Mouse (Mus musculus): ENCODE measurements around the gene Rap1a.
A peak's percentile ranks its signal among the peaks of the same experiment; 100 is the strongest.

The Rap1a gene

DNA sequence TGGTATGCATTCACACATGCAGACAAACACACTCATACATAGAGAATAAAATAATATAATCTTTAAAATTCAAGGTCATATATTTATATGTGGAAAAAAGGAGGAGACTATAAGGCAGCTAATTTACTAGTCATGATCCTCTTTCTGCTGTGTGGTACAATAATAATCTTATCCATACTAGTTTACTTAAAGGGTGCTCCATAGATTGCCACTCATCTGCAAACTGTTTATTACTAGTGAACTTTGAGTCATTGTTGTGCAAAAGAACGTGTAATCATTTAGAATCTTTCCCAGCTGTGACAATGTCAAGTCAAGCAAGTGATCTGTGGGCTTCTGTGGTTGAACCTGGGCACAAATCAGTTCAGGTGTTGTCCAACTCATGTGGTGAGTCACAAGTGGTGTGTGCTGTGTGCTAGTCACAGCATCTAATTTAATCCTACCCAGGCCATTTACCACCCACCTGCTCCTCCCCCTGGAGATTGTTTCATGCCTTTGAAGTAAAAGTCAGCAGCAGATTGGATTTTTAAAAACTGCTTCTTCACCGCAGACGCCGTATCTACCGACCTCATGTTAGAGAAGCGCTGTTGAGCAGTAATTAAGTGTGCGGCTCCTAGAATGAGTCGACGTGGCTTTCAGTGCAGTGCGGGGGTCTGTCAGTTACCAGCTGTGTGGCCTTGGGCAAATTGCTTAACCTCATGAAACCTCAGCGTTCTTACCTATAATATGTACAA is 5.5 kb upstream of the Rap1a start:
- DNase-seq (ENCODE audit: low spot score), result no peak

DNA sequence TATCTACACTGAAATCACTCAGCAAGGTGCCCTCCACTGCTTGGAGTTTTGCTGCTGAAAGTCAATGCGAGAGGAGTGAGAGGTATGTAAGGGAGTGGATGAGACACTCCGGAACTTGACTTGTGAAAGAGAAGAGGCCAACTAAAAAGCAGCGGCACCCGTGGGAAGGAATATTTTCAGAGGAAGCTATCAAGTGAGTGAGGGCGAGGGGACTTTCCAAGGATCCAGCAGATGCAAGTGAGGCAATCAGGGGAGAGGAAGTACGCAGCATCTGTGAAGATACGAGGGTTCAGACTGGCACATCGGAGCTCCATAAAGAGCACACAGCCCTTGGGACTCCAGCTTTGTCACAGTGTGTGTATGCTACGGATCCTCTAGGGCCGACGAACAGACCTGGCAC is 2.5 kb upstream of the Rap1a start:
- no peak for DNase-seq (ENCODE audit: low spot score)

DNA sequence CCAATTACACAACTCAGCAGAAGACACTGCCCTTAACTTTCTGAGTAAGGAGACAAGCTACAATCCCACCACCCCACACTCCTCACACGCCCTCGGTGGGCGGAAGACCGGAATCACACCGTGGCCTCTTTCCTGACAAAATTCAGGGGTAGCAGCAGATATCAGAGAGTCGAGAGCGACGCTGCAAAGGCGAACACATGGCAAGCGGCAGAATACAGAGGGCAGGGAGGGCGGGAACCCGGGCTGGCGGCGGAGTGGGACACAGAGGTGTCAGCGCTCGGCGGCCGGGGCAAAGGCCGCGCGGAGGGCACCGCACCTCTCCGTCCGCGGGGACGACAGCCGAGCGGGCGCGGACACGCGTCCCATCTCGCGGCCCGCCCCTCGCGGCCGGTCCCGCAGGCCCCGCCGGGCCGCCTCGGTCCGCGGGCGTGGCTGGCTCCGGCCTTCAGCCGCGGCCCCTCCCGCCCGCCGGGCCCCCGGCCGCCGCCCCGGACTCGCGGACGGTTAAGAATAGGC is 403 bp downstream of the Rap1a start:
- DNase-seq (ENCODE audit: low spot score), result peak; percentile 18

DNA sequence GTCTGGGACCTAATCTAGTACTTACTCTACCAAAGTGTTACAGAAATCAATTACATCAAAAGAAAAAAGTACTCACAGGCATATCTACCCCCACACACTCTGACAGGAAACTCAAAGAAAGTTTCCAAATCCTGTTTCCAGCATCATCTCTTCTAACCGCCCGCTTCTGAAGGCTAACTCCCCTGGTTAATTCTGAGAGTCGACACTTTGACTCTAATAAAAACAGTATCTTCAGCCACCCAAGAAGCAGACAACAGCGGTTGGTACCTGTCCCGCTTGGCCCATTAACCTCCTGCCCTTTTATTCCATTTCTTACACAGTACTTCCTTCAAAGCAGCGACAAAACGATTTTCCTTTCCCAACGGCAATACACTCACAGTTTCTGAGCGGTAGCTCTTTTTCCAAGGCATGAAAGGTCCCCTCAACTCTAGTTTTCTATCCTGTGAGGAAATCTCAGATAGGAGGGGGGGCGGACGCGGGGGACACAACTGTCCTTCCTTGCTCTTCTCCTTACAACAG is 921 bp downstream of the Rap1a start:
- DNase-seq (ENCODE audit: low spot score), result peak; percentile 10

DNA sequence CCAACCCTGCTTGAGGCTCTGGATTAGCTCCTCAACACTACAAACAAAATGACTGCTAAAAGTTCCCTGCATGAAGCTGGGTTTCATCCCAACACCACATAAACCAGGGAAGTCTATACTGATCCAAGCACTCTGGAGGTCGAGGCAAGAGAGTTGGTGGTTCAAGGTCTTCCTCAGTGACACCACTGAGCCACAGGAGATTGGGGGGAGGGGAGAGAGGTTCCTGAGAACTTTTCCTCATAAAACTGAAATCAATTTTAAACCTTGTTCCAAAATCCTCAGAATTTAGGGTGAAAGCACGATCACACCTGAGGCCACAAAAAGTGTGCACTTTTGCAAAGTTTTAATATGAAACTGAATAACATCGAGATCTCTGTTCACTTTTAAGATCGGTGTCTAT is 1.8 kb downstream of the Rap1a start:
- DNase-seq (ENCODE audit: low spot score), result no peak

DNA sequence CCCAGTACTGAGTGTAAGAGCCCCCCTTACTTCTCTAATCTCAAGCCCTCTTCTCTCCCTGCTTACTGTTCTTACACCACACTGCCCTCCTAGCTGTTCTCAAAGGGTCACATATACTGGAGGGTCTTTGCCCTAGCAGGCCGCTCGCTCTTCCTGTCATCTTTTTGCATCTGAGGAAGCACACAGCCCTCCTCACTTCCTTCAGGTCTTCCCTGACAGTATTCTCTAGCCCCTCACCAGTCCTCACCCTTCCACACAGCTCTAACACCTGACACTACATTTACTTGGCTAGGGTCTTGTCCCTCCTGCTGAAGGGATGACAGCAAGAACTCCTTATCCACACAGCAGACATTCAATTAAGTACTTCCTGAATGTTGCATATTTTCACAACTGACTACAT is 2.4 kb downstream of the Rap1a start:
- DNase-seq (ENCODE audit: low spot score), result no peak

DNA sequence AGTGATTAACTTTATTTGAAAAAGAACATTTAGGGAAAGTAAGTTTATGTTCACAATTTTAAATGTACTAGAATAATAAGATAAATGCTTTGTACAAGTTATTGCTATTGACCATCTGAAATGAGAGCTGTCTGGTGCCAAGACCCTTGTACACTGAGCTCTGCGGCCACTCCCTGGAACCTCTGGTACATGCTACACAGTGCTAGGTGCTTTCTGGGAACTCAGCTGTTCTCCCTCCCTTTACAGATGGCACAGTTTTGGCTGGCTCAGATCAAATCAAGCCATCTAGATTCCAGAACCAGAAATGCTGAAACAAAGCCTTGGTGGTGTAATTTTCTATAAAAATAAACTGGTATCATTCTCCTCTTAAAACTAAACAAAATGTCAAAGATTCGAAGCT is 3.7 kb downstream of the Rap1a start:
- no peak for DNase-seq (ENCODE audit: low spot score)

DNA sequence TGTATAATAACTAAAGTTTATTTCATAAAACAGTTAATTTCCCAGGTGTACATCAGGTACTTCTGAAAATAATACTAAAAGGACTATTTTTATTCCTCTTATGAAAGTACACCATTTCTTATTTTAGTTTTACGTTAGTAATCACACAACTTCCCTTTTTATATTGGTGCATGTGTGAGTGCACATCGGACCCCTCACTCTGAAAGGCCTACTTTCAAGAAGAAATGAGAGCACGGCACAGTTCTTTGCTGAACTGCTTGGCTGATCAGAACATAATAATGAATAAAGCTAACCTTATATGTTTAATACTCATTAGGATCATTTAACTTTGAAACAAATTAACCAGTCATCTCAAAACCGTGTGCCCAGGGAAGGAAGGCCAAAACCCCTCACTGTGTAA is 4.4 kb downstream of the Rap1a start:
- DNase-seq (ENCODE audit: low spot score), result no peak

DNA sequence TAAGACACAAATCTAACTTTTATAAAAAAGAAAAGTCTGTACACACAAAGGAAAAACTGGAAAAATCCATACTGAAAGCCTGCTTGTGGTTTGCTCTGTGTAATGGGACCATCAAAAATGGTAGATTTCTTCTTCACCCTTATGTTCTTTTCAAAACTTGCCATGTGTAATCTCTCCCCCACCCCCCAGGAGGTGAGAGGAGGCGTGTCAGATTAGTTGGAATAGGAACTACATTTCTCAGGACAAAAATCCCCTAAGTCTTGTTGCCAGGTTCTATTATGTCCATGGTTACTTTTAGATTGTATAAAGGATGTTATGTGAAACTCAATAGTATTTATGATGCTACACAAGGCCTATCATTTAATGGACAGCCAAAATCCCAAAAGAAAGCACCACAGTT is 6.8 kb downstream of the Rap1a start:
- no peak for DNase-seq (ENCODE audit: low spot score)

DNA sequence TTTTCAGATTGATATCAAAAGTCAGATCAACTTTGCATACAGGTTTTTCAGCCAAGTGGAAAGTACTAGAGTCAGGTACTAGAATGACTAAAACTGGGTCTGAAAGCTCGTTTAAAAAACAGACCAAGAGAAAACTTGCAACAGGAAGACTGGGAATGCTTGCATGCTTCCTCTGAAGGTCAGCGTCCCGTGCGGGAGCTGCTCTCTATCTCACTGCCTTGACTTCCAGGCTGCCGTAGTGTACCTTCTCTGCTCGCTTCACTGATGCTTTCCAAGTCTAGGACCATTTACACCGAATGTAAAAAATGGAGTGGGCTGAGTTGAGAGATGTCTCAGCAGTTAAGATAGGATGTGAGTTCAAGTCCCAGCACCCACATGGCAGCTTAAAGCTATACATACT is 8.8 kb downstream of the Rap1a start:
- no peak for DNase-seq (ENCODE audit: low spot score)

DNA sequence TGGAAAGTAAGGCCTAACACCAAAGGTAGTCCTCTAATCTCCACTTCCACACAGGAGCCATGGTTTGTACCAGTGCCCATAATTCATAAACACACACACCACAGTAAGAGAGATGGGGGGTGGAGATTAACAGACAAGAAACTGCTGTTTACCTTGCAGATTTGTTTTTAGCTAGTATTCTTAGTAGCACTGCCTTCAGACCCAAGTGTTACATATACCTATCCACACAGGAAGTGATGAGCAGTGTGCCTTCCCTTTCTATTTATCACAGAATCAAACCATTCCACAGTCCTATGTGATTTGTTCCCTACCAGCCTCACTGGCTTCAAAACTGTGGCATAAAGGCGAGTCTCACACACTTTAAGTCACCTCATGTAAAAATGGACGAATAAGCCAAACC is 10.0 kb downstream of the Rap1a start:
- no peak for DNase-seq (ENCODE audit: low spot score)

DNA sequence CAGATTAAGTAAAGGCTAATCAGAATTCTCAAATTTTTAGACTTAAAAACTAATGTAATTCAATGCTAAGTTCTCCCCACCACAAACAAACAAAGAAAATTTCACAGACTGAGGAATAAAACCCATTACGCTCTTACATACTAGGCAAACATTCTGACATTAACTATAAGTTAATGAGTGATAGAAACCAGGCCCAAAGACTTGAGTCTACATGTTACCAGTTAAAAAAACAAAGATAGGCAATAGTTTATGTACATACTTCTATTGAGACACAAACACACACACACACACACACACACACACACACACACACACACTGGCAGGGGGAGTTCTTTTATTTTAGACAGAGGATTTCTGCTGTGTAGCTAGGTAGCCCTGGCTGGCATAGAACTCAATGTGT is 10.8 kb downstream of the Rap1a start:
- DNase-seq (ENCODE audit: low spot score), result no peak

DNA sequence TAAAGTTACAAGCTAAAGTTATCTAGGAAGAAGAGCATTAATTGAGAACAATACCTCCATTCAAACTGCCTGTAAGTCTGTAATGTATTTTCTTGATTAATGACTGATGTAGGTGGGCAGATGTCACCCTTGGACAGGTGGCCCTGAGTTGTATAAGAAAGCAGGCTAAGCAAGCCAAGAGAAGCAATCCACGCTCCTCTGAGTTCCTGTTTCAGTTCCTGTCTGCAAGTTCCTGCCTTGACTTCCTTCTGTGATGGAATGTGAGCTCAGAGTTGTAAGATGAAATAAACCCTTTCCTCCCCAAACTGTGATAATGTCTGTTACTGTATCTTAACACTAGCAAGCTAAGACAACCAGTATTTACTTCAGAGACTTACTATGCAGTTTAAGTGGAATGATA is 11.4 kb downstream of the Rap1a start:
- DNase-seq (ENCODE audit: low spot score), result no peak

DNA sequence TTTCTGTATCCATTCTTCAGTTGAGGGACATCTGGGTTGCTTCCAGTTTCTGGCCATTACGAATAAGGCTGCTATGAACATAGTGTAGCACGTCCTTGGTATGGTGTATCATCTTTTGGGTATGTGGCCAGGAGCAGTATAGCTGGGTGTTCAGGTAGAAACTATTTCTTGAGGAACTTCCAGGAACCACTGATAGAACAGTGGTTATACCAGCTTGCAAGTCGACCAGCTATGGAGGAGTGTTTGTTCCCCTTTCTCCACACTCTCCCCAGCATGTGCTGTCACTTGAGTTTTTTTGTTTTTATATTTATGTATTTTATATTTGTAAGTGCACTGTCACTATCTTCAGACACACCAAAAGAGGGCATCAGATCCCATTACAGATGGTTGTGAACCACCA is 13.8 kb downstream of the Rap1a start:
- no peak for DNase-seq (ENCODE audit: low spot score)

DNA sequence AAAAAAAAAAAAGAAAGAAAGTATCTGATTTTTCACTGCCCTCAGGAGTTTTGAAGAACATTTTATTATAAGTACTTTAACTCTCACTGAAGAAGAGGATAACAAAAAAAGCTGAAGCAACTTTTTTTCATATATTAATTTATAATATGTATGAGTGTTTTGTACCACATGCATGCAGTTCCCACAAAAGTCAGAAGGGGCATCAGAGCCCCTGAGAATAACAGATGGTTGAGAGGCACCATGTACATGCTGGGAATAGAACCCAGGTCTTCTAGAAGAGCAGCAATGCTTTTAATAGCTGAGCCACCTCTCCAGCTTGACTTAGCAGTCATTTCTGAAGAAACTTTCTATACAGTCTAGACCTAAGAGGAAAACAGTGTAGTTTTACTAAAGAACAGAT is 15.3 kb downstream of the Rap1a start:
- no peak for DNase-seq (ENCODE audit: low spot score)

DNA sequence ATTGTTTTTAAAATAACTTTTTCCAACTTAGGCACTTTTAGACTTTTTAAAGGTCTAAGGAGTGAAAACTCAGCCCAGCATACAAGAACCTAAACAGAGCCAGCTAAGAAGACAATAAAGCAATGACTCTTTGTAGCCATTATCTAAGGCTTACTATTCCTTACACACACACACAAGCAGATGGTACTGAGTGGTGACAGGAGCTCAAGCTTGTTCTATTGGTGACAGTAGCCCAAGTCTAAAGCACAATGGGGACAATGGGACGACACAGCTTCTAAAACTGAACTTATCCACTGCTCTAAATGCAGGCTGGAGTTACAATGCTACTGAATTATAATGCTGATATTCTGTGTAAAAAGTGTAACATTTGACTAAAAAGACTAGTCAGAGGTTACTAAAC is 17.3 kb downstream of the Rap1a start:
- no peak for DNase-seq (ENCODE audit: low spot score)

DNA sequence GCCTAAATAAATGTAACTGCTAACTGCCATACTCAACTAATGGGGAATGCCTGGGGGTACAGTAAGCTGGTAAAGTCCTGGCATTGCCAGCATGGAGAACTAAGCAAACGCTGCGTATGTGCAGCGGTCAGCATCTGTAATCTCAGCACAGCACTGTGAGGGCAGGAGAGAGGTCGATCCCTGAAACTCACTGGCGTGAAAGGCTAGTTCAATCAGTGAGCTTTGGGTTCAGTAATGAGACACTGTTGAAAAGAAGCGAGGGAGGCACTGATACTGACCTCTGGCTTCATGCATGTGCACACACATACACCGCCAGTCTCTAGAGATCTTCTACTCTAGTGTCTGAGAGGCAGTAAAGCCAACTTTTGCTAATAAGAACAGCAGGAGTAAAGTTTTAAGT is 18.7 kb downstream of the Rap1a start:
- DNase-seq (ENCODE audit: low spot score), result no peak

DNA sequence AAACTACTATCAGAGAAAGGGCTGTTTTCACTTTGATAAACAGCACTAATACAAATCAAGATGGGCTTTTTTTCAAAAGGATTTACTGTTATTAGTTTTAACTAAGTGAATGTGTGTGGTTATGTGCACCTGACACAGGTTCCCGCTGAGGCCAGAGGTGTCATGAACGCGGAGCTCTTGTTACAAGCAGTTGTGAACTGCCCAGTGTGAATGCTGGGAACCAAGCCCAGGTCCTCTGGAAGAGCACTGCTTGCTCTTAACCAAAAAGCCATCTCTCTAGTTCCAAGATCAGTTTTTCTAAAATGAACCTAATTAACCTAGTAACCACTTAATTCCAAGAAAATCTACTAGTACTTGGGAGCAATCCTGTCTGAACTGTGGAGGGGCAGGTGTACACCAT is 23.1 kb downstream of the Rap1a start:
- no peak for DNase-seq (ENCODE audit: low spot score)

DNA sequence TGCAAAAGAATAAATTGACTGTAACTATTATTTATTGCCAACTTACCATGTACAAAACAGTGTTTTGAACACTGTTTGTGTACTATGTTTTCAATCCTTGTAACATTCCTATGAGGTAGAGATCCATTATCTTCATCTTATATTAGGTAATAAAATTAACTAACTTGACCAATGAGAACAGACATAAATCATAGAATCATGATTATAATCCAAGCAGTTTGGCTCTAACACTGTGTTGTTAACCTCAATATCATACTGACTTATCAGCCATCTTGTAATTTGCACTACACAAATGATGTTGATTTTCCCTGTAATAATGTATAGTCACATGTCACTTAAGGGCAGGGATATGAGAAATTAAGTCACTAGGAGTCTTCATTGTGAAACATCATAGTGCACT is 26.6 kb downstream of the Rap1a start:
- no peak for DNase-seq (ENCODE audit: low spot score)

DNA sequence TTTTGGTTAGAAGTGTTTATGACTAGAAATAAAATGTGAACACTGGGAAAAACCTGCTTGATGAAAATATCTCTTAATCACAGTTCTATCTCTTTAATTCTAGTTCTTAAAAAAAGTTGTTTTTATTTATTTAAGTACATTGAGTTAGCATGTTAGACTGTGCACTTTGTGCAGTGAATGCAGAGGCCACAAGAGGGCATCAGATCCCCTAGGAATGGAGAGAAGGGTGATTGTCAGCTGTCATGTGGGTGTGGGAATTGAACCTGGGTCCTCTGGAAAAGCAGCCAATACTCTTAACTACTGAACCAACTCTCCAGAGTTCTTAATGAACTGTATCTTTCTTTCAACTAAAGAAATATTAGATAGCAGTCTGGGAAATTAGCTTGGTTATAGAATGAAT is 29.6 kb downstream of the Rap1a start:
- DNase-seq (ENCODE audit: low spot score), result peak; percentile 31

DNA sequence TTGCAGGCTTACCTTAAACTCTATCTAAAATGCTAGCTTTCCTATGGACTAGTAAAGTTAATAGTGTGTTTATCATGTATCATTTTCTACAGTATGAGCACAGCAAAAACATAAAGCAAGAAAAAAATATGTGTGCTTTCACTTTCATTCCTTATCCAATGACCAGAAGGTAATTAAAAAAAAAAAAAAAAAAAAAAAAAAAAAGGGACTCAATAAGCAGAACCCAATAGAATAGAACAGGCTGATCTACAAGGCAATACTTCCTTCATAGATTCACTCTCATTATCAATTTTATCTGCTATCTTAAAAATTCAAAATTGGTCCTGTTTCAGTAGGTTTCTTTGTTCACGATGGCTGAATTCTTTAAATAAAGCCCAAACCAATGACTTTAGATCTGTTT is 30.3 kb downstream of the Rap1a start:
- no peak for DNase-seq (ENCODE audit: low spot score)

DNA sequence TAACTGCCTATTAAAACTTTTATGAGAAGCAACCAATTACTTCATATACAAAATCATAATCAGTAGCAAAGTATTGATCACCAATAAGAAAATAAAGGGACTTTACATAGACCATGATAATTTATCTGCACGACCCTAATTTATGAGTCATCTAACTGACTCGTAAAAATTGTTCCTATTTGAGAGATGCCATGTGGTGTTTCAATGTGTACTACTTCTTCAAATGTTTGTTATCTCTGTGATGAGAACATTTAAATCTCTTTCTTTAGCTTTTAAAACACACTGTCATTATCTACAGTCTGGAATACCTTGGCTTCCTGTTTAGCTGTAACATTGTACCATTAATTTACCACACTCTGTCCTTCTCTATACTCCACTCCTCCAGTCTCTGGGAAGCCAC is 31.8 kb downstream of the Rap1a start:
- no peak for DNase-seq (ENCODE audit: low spot score)

DNA sequence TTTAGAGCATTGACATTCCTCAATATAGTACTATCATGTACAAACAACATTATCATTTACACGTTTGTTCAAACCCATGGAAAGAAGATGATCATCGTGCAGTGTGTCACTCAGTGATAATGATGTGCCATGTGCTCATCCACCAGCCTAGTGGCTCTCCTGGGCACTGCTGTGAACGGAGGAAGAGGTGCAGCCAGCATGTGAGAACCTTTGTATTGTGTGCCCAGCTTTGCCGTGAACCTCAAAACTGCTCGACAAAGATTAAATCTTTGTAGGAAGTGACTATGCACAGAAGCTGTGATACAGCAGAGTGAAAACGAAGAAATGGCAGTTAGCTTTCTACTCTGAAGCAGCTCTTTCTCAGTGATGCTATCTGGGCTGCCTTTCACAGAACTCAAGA is 32.6 kb downstream of the Rap1a start:
- no peak for DNase-seq (ENCODE audit: low spot score)

DNA sequence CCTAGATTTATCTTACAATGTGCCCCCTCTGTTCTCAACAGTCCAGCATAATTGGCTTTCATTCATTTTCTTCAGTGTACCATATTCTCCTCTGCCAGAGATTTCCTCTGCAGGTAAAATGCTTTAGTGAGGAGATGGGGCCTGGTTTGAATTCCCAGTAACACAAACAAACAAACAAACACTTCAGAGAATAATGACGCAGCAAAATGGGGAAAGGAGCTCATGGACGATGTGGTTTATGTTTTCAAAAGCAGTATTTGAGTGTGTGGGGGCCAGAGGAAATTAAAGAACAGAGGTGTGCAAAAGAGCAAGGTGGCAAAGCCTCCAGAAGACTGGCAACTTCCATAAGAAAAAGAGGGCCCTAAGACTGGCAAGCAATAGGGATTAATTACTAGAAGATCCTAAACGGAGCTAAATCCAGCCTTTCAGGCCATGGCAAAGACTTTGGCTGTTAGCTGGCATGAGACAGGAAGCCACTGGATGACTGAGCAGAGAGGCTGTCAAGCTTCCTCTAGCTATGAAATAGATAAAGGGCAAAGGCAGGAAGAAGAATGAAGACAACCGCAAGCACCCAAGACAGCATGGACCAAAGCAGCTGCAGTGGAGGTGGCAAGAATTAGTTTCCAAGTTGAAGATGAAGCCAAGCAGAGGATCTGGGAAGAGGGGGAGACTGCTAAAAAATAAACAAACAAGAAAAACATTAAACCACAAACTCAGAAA is 37.8 kb downstream of the Rap1a start:
- no peak for DNase-seq (ENCODE audit: low spot score)

All from urinary bladder, postnatal 14 days (tissue).